Mouse (Mus musculus): ENCODE results near the gene Arl8a. TPM values are rescaled to one million over a fixed set of nuclear protein-coding genes. Genes with fewer than 3 reads are reported as not detected.

The Arl8a gene
- polyA plus RNA-seq, 1 experiment, result 51.4 TPM

DNA sequence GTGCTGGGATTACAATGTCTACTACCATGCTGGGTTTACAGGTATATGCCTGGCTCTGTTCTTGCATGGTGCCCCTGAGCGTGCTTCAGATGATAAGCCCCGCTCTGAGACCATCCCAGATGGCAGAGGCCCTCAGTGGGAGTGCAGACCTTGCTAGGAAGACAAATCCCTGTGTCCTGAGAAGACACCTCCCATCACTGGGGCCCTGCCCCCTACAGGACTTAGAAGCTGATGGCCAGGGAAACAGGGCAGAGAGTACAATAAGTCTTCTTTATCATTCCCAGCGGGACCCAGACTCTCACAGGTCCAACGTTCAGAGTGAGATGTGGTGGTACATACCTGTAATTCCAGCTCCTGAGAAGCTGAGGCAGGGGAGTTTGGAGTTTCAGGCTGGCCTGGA, 58.6 kb downstream of the Arl8a start:
- no peak overlapping the region for H3K4me3 ChIP-seq (ENCODE audit: insufficient read depth, poor library complexity, severe bottlenecking)
- H3K36me3 ChIP-seq (ENCODE audit: control insufficient read depth, insufficient read depth), result no peaks in the 10 kb centered on the region
- H3K79me2 ChIP-seq (ENCODE audit: control insufficient read depth, insufficient read depth), result no peaks in the 10 kb centered on the region
- no peaks in the 10 kb centered on the region for H3K79me3 ChIP-seq (ENCODE audit: low read depth)
- no peak for TF ChIP-seq CEBPB (IDR thresholded peaks at IDR 0.05; ENCODE audit: low read depth)
- no peak for TF ChIP-seq MYOG (IDR thresholded peaks at IDR 0.05; ENCODE audit: control insufficient read depth, extremely low read depth, insufficient read length)
- no peak for TF ChIP-seq MAX (IDR thresholded peaks at IDR 0.05)
- TF ChIP-seq USF1 (IDR thresholded peaks at IDR 0.05; ENCODE audit: low read depth), result no peak
- no peak for TF ChIP-seq FOSL1 (IDR thresholded peaks at IDR 0.05; ENCODE audit: insufficient read depth, low read length, poor library complexity, severe bottlenecking)
- no peak for TF ChIP-seq CTCF (IDR thresholded peaks at IDR 0.05; ENCODE audit: control insufficient read depth, insufficient read depth, insufficient read length)
- no peak for TF ChIP-seq MYOD1 (IDR thresholded peaks at IDR 0.05; ENCODE audit: control insufficient read depth, insufficient read length, low read depth)
- H3ac ChIP-seq (ENCODE audit: control insufficient read depth, insufficient read length, low read depth), result no peak overlapping the region
- no peaks in the 10 kb centered on the region for H3K27me3 ChIP-seq (ENCODE audit: control insufficient read depth, insufficient read depth, insufficient read length)

Other genes with a start within 250 kb of the Arl8a start
- gene Ppp1r12b, start 190.9 kb upstream of the Arl8a start, polyA plus RNA-seq (2012; fragmentation: generic; extraction: Trizol), result 1.5 TPM
- gene Ube2t, start 184.3 kb upstream of the Arl8a start, polyA plus RNA-seq (2012; fragmentation: generic; extraction: Trizol), result 13.5 TPM
- gene Lgr6, start 41.5 kb upstream of the Arl8a start, polyA plus RNA-seq (2012; fragmentation: generic; extraction: Trizol), result 32.9 TPM
- gene Ptpn7, start 14.1 kb upstream of the Arl8a start, polyA plus RNA-seq (2012; fragmentation: generic; extraction: Trizol), result 0.80 TPM
- gene Gpr37l1, start 20.9 kb downstream of the Arl8a start, polyA plus RNA-seq (2012; fragmentation: generic; extraction: Trizol), result not detected
- not detected for gene Elf3, start 111.7 kb downstream of the Arl8a start, polyA plus RNA-seq (2012; fragmentation: generic; extraction: Trizol)
- gene Rnpep, start 137.3 kb downstream of the Arl8a start, polyA plus RNA-seq (2012; fragmentation: generic; extraction: Trizol), result 29.4 TPM
- 218 TPM for gene Timm17a, start 167.0 kb downstream of the Arl8a start, polyA plus RNA-seq (2012; fragmentation: generic; extraction: Trizol)
- gene Lmod1, start 178.0 kb downstream of the Arl8a start, polyA plus RNA-seq (2012; fragmentation: generic; extraction: Trizol), result 1.9 TPM
- gene Shisa4, start 228.4 kb downstream of the Arl8a start, polyA plus RNA-seq (2012; fragmentation: generic; extraction: Trizol), result 33.2 TPM